Comparison of ENCODE assay signal across 51 mouse cellular contexts in genomic region chr13:56526871-56527270, GRCm38 (mm10). TPM values are rescaled to one million over a fixed set of nuclear protein-coding genes. Genes with fewer than 3 reads are reported as not detected.
"Had no signal": no experiment of that assay in that cellular context is flagged by ENCODE, and none has a peak within 500 bp of the region (broad histone marks: within the 10 kb centered on the region; RNA-seq: fewer than 3 reads in every experiment).

No protein-coding gene starts in this region.

- H3K4me3 ChIP-seq: heart, embryonic 12.5 days; heart, embryonic 13.5 days; heart, embryonic 15.5 days; hindbrain, embryonic 10.5 days; hindbrain, embryonic 12.5 days; hindbrain, embryonic 13.5 days; hindbrain, embryonic 15.5 days; intestine, embryonic 15.5 days; kidney, embryonic 15.5 days; layer of hippocampus, adult 2 months; left cerebral cortex, adult 2 months had no signal

- DNase-seq: heart, postnatal 10 days; heart, postnatal 14 days; heart, postnatal 4 days; kidney, adult 11 months; kidney, adult 18-20 months; kidney, adult 2 months; kidney, adult 8-10 months; kidney, adult 9 months; kidney, postnatal 10 days; kidney, postnatal 14 days; kidney, postnatal 25 days; kidney, postnatal 36 days; kidney, postnatal 4 days; layer of hippocampus, adult 9-11 months; layer of hippocampus, postnatal 36 days had no signal

- H3K27ac ChIP-seq: heart, embryonic 13.5 days; heart, embryonic 15.5 days; hindbrain, embryonic 10.5 days; hindbrain, embryonic 12.5 days; hindbrain, embryonic 13.5 days; hindbrain, embryonic 14.5 days; hindbrain, embryonic 15.5 days; hindbrain, postnatal 0 days; intestine, embryonic 15.5 days; kidney, embryonic 15.5 days; kidney, postnatal 0 days; layer of hippocampus, adult 2 months; left cerebral cortex, adult 2 months had no signal

- H3K4me1 ChIP-seq: heart, embryonic 12.5 days; kidney, embryonic 15.5 days had no signal

- H3K27me3 ChIP-seq: heart, embryonic 13.5 days; heart, embryonic 15.5 days; hindbrain, embryonic 12.5 days; hindbrain, embryonic 13.5 days; hindbrain, embryonic 15.5 days; intestine, embryonic 15.5 days; kidney, embryonic 15.5 days had no signal

- H3K9me3 ChIP-seq: heart, embryonic 12.5 days; heart, embryonic 13.5 days; heart, embryonic 15.5 days; hindbrain, embryonic 10.5 days; hindbrain, embryonic 12.5 days; hindbrain, embryonic 13.5 days; hindbrain, embryonic 15.5 days; intestine, embryonic 15.5 days; kidney, embryonic 15.5 days had no signal

- H3K36me3 ChIP-seq: heart, embryonic 12.5 days; heart, embryonic 13.5 days; heart, embryonic 15.5 days; hindbrain, embryonic 10.5 days; hindbrain, embryonic 12.5 days; hindbrain, embryonic 13.5 days; hindbrain, embryonic 15.5 days; intestine, embryonic 15.5 days; kidney, embryonic 15.5 days had no signal

RNA-seq across cellular contexts. Expression of gene Lect2, which starts 21.4 kb away (rescaled TPM):
- total RNA-seq: heart, adult 8-10 months; heart, postnatal 10 days; heart, postnatal 14 days; heart, postnatal 25 days; heart, postnatal 4 days; hematopoietic stem cell, adult 5-6 weeks; hindbrain, postnatal 0 days; layer of hippocampus, adult 18-20 months; layer of hippocampus, adult 2 months; layer of hippocampus, adult 8-10 months; layer of hippocampus, postnatal 10 days; layer of hippocampus, postnatal 14 days; layer of hippocampus, postnatal 25 days; layer of hippocampus, postnatal 36 days; left cerebral cortex, adult 18-20 months; left cerebral cortex, adult 2 months had no signal
- polyA plus RNA-seq: heart, embryonic 14.5 days; heart, embryonic 15.5 days; heart, embryonic 16.5 days; heart, postnatal 0 days; hindbrain, embryonic 10.5 days; hindbrain, embryonic 11.5 days; hindbrain, embryonic 12.5 days; hindbrain, embryonic 13.5 days; hindbrain, embryonic 14.5 days; hindbrain, embryonic 16.5 days; hindbrain, postnatal 0 days; inflammation-experienced regulatory T-cells, adult 6 months had no signal

RNA-seq across cellular contexts. Expression of gene Il9, which starts 44.8 kb away (rescaled TPM):
- total RNA-seq: heart, adult 8-10 months; heart, postnatal 10 days; heart, postnatal 14 days; heart, postnatal 25 days; heart, postnatal 4 days; hematopoietic stem cell, adult 5-6 weeks; hindbrain, postnatal 0 days; layer of hippocampus, adult 18-20 months; layer of hippocampus, adult 2 months; layer of hippocampus, adult 8-10 months; layer of hippocampus, postnatal 10 days; layer of hippocampus, postnatal 14 days; layer of hippocampus, postnatal 25 days; layer of hippocampus, postnatal 36 days; left cerebral cortex, adult 18-20 months; left cerebral cortex, adult 2 months had no signal
- polyA plus RNA-seq: heart, embryonic 11.5 days; heart, embryonic 12.5 days; heart, embryonic 13.5 days; heart, embryonic 14.5 days; heart, embryonic 15.5 days; heart, embryonic 16.5 days; heart, postnatal 0 days; hindbrain, embryonic 10.5 days; hindbrain, embryonic 11.5 days; hindbrain, embryonic 12.5 days; hindbrain, embryonic 13.5 days; hindbrain, embryonic 14.5 days; hindbrain, embryonic 15.5 days; hindbrain, embryonic 16.5 days; hindbrain, postnatal 0 days; inflammation-experienced regulatory T-cells, adult 6 months; intestine, embryonic 14.5 days; intestine, embryonic 15.5 days; intestine, embryonic 16.5 days; intestine, postnatal 0 days; kidney, adult 2 months; kidney, embryonic 14.5 days; kidney, embryonic 15.5 days; kidney, embryonic 16.5 days; kidney, postnatal 0 days; large intestine, adult 2 months had no signal
